Mouse (Mus musculus) forebrain, embryonic 11.5 days (tissue): ENCODE measurements around the gene Tmem135. TPM values are rescaled to one million over a fixed set of nuclear protein-coding genes. Genes with fewer than 3 reads are reported as not detected.

Source experiments
- ATAC-seq: fragments of 200-750 bp; cut with Nextera tagmentation; replicated peaks from 2 replicates; pipeline ENCODE4 v1.8.0; 2017; ENCODE audit warnings: moderate TSS enrichment; ENCODE audit not compliant: low FRiP score
- DNase-seq: peaks from one replicate; pipeline ENCODE4 v3.0.0-alpha.2; 2017; ENCODE audit warnings: low spot score
- H3K27ac ChIP-seq: fragments of 300-500 bp; sonication (generic); 2 replicates; pipeline ENCODE4 v1.5.1; 2014; ENCODE audit warnings: low read depth, low read length
- H3K27me3 ChIP-seq: fragments of 300-500 bp; sonication (generic); 2 replicates; pipeline ENCODE4 v1.6.1; 2014; ENCODE audit warnings: mild to moderate bottlenecking, low read length, mixed read lengths; ENCODE audit not compliant: control insufficient read depth, insufficient read depth
- H3K36me3 ChIP-seq: fragments of 300-500 bp; sonication (generic); 2 replicates; pipeline ENCODE4 v1.6.1; 2014; ENCODE audit warnings: mild to moderate bottlenecking, low read length, moderate library complexity, mixed read lengths; ENCODE audit not compliant: control insufficient read depth, insufficient read depth
- H3K4me1 ChIP-seq: fragments of 300-500 bp; sonication (generic); replicated peaks from 2 replicates; pipeline ENCODE4 v1.6.1; 2014; ENCODE audit warnings: low read length, mixed read lengths; ENCODE audit not compliant: control insufficient read depth, insufficient read depth
- H3K4me2 ChIP-seq: fragments of 300-500 bp; sonication (generic); 2 replicates; pipeline ENCODE4 v1.6.1; 2014; ENCODE audit warnings: low read depth, mild to moderate bottlenecking, low read length, moderate library complexity, mixed read lengths; ENCODE audit not compliant: severe bottlenecking
- H3K4me3 ChIP-seq: fragments of 300-500 bp; sonication (generic); 2 replicates; pipeline ENCODE4 v1.5.1; 2014; ENCODE audit warnings: low read depth, low read length
- H3K9ac ChIP-seq: fragments of 300-500 bp; sonication (generic); 2 replicates; pipeline ENCODE4 v1.6.1; 2014; ENCODE audit warnings: low read length
- H3K9me3 ChIP-seq: fragments of 300-500 bp; sonication (generic); 2 replicates; pipeline ENCODE4 v1.6.1; 2016; ENCODE audit warnings: low read length, mixed read lengths; ENCODE audit not compliant: control insufficient read depth
- WGBS: fragments of 180-500 bp; shearing (Covaris S2); extraction: QIAGEN DNeasy Blood & Tissue Kit; methylation state at CpG from one replicate; pipeline ENCODE4 v1.1.7; 2014; 5-methylcytosine and 5-hydroxymethylcytosine counted together
- polyA plus RNA-seq: library from polyadenylated mRNA; unstranded; fragments of >200 nt; fragmentation: Nextera tagmentation; extraction: Ambion mirVana; gene quantifications from 2 replicates; pipeline ENCODE4 v1.2.1, GENCODE M21; 2014

The Tmem135 gene
- polyA plus RNA-seq, 1 experiment from 2014 or later, result 16.2 TPM

DNA sequence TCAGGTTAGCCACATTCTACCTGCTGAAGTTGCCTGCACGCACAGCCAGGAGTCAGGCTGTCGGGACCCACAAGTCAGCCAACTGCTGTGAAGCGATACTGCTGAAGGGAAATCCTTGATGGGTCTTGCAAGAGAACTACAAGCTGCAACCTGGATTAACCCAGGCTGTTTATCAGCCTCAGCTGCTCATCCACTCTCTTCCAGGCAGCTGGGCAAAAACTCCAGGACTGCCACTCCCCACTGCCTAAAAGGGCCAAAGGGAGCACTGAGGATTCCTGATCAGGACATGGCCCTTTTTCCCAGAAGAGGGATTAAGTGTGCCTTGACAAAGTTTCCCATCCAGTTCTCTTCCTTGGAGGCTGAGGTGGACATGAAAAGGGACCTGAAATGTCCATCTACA lies 15.0 kb downstream of the Tmem135 start:
- no peaks in the 10 kb centered on the region for H3K36me3 ChIP-seq
- H3K27me3 ChIP-seq, result no peaks in the 10 kb centered on the region
- H3K27ac ChIP-seq, result no peak overlapping the region
- ATAC-seq, result no peak
- H3K4me2 ChIP-seq, result no peak overlapping the region
- no peak for DNase-seq
- H3K4me1 ChIP-seq, result no peaks in the 10 kb centered on the region
- 90% methylated on average over 3 of the region's 3 CpGs for WGBS
- no peak overlapping the region for H3K4me3 ChIP-seq
- no peak overlapping the region for H3K9ac ChIP-seq
- H3K9me3 ChIP-seq, result no peaks in the 10 kb centered on the region

DNA sequence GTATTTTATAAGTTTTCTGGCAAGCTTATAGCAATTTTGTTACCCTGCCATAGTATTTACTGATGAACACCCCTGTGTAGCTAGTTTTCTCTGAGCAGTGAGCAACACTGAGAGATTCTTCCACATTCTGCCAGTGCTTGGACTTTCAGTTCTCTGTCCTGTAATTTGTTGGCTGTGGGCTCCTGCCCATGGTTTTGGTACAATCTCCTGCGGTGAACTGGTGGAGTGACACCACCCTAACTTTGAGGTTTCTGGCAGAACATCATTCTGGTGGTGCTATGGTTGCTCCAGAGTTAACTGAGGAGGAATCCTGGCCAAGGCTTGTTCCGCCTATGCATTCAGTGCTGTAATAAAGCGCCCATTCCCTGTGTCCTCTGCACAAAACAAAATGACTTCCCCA lies 21.1 kb downstream of the Tmem135 start:
- Histone ChIP-seq H3K27me3 (no peaks in the 10 kb centered on the region), H3K4me3 (no peak overlapping the region), H3K9me3 (no peaks in the 10 kb centered on the region), H3K36me3 (no peaks in the 10 kb centered on the region), H3K27ac (no peak overlapping the region), H3K9ac (no peak overlapping the region), H3K4me2 (no peak overlapping the region), H3K4me1 (no peaks in the 10 kb centered on the region)
- ATAC-seq, result no peak
- 94% methylated on average over 3 of the region's 3 CpGs for WGBS
- no peak for DNase-seq

GRCm38 (mm10) chr7:89380935-89381705 lies 22.9 kb downstream of the Tmem135 start:
- H3K9me3 ChIP-seq, result no peaks in the 10 kb centered on the region
- H3K9ac ChIP-seq, result no peak overlapping the region
- no peaks in the 10 kb centered on the region for H3K36me3 ChIP-seq
- 46% methylated on average over 7 of the region's 7 CpGs for WGBS
- H3K27me3 ChIP-seq, result no peaks in the 10 kb centered on the region
- ATAC-seq (no peak), DNase-seq (no peak)
- H3K4me2 ChIP-seq, result no peak overlapping the region
- H3K4me1 ChIP-seq, result no peaks in the 10 kb centered on the region
- H3K4me3 ChIP-seq, result no peak overlapping the region
- H3K27ac ChIP-seq, result no peak overlapping the region

DNA sequence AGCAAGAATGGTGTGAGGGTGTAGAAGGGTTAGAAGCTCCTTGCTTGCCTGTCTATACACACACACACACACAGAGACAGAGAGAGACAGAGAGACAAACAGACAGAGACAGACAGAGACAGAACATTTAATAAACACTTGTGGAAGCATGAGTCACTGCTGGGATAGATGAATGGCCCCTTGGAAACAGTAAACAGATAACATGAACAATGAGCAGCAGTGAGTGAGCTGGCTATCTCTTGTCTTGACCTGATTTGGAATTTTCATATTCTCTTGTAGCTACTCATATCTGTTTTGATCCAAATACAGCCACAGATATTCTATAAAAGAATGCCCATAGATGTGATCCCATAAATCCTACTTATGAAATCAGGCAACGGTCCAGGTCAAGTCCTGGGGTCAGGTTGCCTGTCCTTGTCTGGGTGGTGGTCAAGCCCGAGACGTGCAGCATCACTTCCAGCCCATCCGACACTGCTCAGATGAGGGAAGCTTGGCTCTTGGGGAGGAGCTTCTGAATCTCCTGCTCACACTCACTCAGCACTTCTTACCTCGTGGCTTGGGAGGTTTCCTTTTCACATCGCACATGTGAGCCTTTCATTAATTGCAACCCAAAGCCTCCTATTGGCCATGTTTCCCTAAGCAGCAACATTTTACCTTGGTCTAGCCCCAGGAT lies 32.3 kb downstream of the Tmem135 start:
- Histone ChIP-seq H3K4me2 (no peak overlapping the region), H3K9ac (no peak overlapping the region), H3K9me3 (no peaks in the 10 kb centered on the region), H3K4me3 (no peak overlapping the region), H3K27me3 (no peaks in the 10 kb centered on the region), H3K4me1 (no peaks in the 10 kb centered on the region), H3K27ac (no peak overlapping the region), H3K36me3 (no peaks in the 10 kb centered on the region)
- no peak for DNase-seq
- ATAC-seq, result no peak
- WGBS, result 84% methylated on average over 6 of the region's 6 CpGs

GRCm38 (mm10) chr7:89370917-89371316 lies 33.1 kb downstream of the Tmem135 start:
- ATAC-seq, result no peak
- Histone ChIP-seq H3K27ac (no peak overlapping the region), H3K9ac (no peak overlapping the region), H3K27me3 (no peaks in the 10 kb centered on the region), H3K4me3 (no peak overlapping the region), H3K4me1 (no peaks in the 10 kb centered on the region), H3K9me3 (no peaks in the 10 kb centered on the region), H3K36me3 (no peaks in the 10 kb centered on the region), H3K4me2 (no peak overlapping the region)
- 69% methylated on average over 1 of the region's 1 CpGs for WGBS
- no peak for DNase-seq

DNA sequence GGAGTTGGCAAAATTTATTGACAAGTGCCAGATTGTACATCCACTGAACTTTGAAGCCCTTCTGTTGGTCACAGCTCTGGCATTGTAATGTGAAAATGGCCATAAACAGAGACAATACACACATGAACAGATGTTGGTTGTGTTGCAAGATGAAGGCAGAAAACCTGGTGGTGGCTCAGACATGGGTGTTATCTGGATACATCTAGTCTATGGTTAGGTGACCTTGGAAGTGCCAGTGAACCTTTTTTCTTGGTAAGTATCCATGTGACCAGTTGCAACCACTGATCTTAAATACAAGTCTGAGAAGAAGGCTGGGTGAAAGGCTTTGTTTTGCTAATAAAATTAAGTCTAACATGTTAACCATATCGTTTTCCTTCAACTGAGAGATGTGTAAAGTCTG lies 33.9 kb downstream of the Tmem135 start:
- Histone ChIP-seq H3K4me1 (no peaks in the 10 kb centered on the region), H3K9ac (no peak overlapping the region), H3K4me3 (no peak overlapping the region), H3K36me3 (no peaks in the 10 kb centered on the region), H3K4me2 (no peak overlapping the region), H3K9me3 (no peaks in the 10 kb centered on the region), H3K27ac (no peak overlapping the region), H3K27me3 (no peaks in the 10 kb centered on the region)
- ATAC-seq, result no peak
- no peak for DNase-seq
- WGBS, result 83% methylated on average over 1 of the region's 1 CpGs

GRCm38 (mm10) chr7:89367643-89368042 lies 36.4 kb downstream of the Tmem135 start:
- DNase-seq, result no peak
- Histone ChIP-seq H3K36me3 (no peaks in the 10 kb centered on the region), H3K27me3 (no peaks in the 10 kb centered on the region), H3K9ac (no peak overlapping the region), H3K4me1 (no peaks in the 10 kb centered on the region), H3K4me3 (no peak overlapping the region), H3K4me2 (no peak overlapping the region), H3K27ac (no peak overlapping the region), H3K9me3 (no peaks in the 10 kb centered on the region)
- 28% methylated on average over 3 of the region's 3 CpGs for WGBS
- ATAC-seq, result no peak

DNA sequence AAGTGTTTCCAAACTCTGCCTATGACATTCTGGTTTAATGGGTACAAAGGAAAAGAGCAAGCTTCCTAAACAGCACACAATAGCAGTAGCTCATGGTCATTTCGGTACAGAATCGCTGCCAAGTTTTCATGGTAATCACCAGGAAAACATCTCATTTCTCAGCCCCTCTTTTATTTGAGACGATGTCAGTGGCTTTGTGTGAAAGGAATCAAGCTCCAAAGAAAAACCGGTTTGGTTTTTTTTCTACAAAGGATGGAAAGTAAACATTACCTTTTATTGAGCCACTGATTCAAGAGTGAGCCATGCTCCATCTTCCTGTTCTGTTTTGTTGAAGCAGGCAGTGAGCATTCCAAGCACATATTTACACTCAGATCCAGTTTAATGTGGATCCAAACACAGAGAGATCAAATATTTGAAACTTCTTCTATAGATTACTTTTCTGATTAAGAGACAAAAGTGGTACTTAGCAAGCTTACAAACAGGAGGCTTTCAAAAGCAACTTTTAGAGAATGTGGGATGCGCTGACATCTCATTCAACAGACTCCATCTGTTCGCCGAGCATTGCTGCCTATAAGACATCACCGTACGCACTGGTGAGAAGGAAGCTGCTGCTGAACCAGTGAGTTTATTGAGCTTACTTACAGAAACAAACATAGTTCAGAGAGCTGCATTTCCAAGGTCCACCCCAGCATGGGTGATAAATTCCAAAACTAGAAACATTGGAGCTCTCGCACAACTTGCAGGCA lies 38.7 kb downstream of the Tmem135 start:
- Histone ChIP-seq H3K9ac (no peak overlapping the region), H3K4me1 (no peaks in the 10 kb centered on the region), H3K36me3 (no peaks in the 10 kb centered on the region), H3K27ac (no peak overlapping the region), H3K27me3 (no peaks in the 10 kb centered on the region), H3K9me3 (no peaks in the 10 kb centered on the region), H3K4me2 (no peak overlapping the region), H3K4me3 (no peak overlapping the region)
- ATAC-seq (no peak), DNase-seq (no peak)
- WGBS, result 88% methylated on average over 10 of the region's 10 CpGs
